Mouse (Mus musculus) embryonic facial prominence, embryonic 10.5 days (tissue): ENCODE measurements around the gene Ephx4. TPM values are rescaled to one million over a fixed set of nuclear protein-coding genes. Genes with fewer than 3 reads are reported as not detected.

Experiments used
- DNase-seq: peaks from one replicate; pipeline ENCODE4 v3.0.0-alpha.2; 2017; ENCODE audit warnings: low spot score
- H3K27ac ChIP-seq: fragments of 300-500 bp; sonication (generic); replicated peaks from 2 replicates; pipeline ENCODE4 v1.5.1; 2016; ENCODE audit warnings: mild to moderate bottlenecking
- H3K27me3 ChIP-seq: fragments of 300-500 bp; sonication (generic); replicated peaks from 2 replicates; pipeline ENCODE4 v1.6.1; 2016; ENCODE audit warnings: low read depth, mild to moderate bottlenecking; ENCODE audit not compliant: poor library complexity, severe bottlenecking
- H3K36me3 ChIP-seq: fragments of 300-500 bp; sonication (generic); replicated peaks from 2 replicates; pipeline ENCODE4 v1.6.1; 2016; ENCODE audit warnings: mild to moderate bottlenecking, moderate library complexity
- H3K4me1 ChIP-seq: fragments of 300-500 bp; sonication (generic); 2 replicates; pipeline ENCODE4 v1.6.1; 2016
- H3K4me3 ChIP-seq: fragments of 300-500 bp; sonication (generic); 2 replicates; pipeline ENCODE4 v1.5.1; 2016; ENCODE audit warnings: mild to moderate bottlenecking, moderate library complexity
- H3K9me3 ChIP-seq: fragments of 300-500 bp; sonication (generic); 2 replicates; pipeline ENCODE4 v1.6.1; 2016; ENCODE audit warnings: mild to moderate bottlenecking
- WGBS: fragments of 180-500 bp; shearing (Covaris S2); methylation state at CpG from one replicate; pipeline ENCODE4 v1.1.7; 2016; 5-methylcytosine and 5-hydroxymethylcytosine counted together
- polyA plus RNA-seq: library from polyadenylated mRNA; unstranded; fragments of >200 nt; fragmentation: Nextera tagmentation; extraction: Ambion mirVana; gene quantifications from 2 replicates; pipeline ENCODE4 v1.2.1, GENCODE M21; 2016

Ephx4 gene
- polyA plus RNA-seq, 1 experiment from 2014 or later = 0.76 TPM

DNA sequence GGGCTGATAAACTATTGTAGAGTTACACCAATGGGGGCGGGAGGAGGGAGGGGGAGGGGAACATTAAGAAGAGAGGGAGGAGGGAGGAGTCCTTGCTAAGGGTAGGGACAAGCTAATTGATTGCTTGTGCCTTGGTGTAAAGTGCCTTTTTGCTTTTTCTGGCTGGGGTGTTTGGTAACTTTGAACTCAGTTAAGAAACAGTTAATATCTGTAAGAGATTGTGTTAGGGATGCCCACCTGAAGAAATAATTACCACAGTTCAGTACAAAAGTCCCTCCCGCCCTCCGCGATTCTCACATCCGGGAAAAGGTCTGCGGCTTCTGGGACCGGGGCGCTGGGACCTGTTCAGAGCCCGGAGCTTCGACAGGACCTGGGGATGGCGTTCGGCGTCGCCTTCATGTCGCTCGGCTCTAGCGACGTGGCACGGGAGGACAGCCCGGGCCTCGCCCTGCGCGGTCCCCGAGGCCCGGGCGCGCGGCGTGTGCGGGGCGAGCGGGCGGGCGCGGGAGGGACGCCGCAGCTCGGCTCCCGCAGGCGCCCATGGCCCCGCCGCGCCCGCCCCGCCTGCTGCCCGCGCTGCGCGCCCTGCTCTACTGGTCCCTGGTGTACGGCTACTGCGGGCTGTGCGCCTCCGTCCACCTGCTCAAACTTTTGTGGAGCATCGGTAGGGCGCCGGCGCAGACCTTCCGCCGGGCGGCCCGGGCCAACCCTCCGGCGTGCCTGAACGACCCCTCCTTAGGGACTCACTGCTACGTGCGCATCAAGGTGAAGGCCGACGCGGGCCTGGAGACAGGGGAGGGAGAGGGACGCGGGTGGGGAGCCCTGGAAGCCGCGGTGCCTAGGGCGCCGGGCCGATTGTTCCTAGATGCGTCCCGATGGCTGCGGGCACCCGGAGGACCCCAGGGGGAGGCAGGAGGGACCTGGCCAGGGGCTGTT lies 743 bp downstream of the Ephx4 start:
- peaks cover 17% of the 10 kb centered on the region for H3K4me1 ChIP-seq
- H3K4me3 ChIP-seq = peak overlapping the region; percentile 76
- peak; percentile 61 for DNase-seq
- H3K27me3 ChIP-seq = peaks cover 39% of the 10 kb centered on the region
- no peaks in the 10 kb centered on the region for H3K36me3 ChIP-seq
- H3K27ac ChIP-seq = peak overlapping the region; percentile 70
- no peaks in the 10 kb centered on the region for H3K9me3 ChIP-seq
- under 1% methylated on average over 80 of the region's 80 CpGs for WGBS

GRCm38 (mm10) chr5:107403947-107404684 lies 1.6 kb downstream of the Ephx4 start:
- Histone ChIP-seq H3K4me3 (peak overlapping the region; percentile 76), H3K9me3 (no peaks in the 10 kb centered on the region), H3K27me3 (peaks cover 39% of the 10 kb centered on the region), H3K4me1 (peaks cover 17% of the 10 kb centered on the region), H3K36me3 (no peaks in the 10 kb centered on the region), H3K27ac (no peak overlapping the region)
- WGBS = 35% methylated on average over 12 of the region's 12 CpGs
- no peak for DNase-seq

DNA sequence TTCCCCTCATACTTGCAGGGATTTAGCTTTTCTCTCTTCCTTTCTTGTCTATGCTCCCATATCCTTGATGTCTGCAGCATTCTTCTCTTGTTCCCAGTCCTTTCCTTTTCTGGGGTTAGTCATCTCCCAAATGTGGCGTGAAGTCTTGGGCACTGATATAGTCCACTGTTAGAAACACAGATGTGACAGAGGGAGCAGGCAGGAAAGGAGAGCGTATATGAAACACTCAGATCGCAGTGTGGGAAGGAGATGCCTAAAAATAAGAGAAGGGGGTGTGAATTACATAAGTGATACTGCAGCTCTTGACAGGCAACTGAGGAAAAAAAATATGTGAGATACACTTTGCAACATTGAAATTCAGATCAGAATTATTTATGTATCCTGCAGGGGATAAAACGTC lies 2.8 kb downstream of the Ephx4 start:
- Histone ChIP-seq H3K4me1 (peaks cover 18% of the 10 kb centered on the region), H3K4me3 (no peak overlapping the region), H3K9me3 (no peaks in the 10 kb centered on the region), H3K27me3 (peaks cover 39% of the 10 kb centered on the region), H3K36me3 (no peaks in the 10 kb centered on the region), H3K27ac (no peak overlapping the region)
- no peak for DNase-seq
- WGBS = 87% methylated on average over 4 of the region's 4 CpGs

DNA sequence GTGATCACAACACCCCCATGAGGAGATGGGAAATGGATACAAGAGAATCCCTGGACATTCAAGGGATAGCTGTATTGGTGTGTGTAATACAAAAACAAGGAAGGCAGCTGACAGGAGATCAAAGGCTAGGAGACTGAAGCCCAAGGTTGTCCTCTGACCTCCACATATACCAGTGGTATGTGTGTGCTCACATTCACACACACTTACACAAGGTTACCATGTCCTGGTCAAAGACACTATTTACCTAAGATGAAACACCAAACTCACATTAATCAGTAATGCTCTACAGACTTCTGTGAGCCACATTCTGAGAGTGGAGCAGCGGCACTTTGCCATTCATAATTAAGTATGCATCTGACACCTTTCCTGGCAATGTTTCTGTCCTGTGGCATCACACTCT lies 7.8 kb downstream of the Ephx4 start:
- H3K27me3 ChIP-seq = peaks cover 4% of the 10 kb centered on the region
- H3K4me1 ChIP-seq = peaks cover 11% of the 10 kb centered on the region
- no peaks in the 10 kb centered on the region for H3K9me3 ChIP-seq
- H3K36me3 ChIP-seq = no peaks in the 10 kb centered on the region
- 89% methylated on average over 1 of the region's 1 CpGs for WGBS
- no peak overlapping the region for H3K4me3 ChIP-seq
- H3K27ac ChIP-seq = no peak overlapping the region
- no peak for DNase-seq

GRCm38 (mm10) chr5:107411326-107411725 lies 8.8 kb downstream of the Ephx4 start:
- H3K27ac ChIP-seq = no peak overlapping the region
- WGBS = 40% methylated on average over 4 of the region's 4 CpGs
- no peak overlapping the region for H3K4me3 ChIP-seq
- no peaks in the 10 kb centered on the region for H3K9me3 ChIP-seq
- no peaks in the 10 kb centered on the region for H3K36me3 ChIP-seq
- DNase-seq = no peak
- no peaks in the 10 kb centered on the region for H3K27me3 ChIP-seq
- peaks cover 11% of the 10 kb centered on the region for H3K4me1 ChIP-seq

- no peaks in the 10 kb centered on the region for H3K36me3 ChIP-seq
- WGBS = 74% methylated on average over 2 of the region's 2 CpGs
- H3K27me3 ChIP-seq = no peaks in the 10 kb centered on the region
- no peak overlapping the region for H3K4me3 ChIP-seq
- no peaks in the 10 kb centered on the region for H3K9me3 ChIP-seq
- peaks cover 11% of the 10 kb centered on the region for H3K4me1 ChIP-seq
- no peak for DNase-seq
- H3K27ac ChIP-seq = no peak overlapping the region
Measured at GRCm38 (mm10) chr5:107412285-107412684, 9.7 kb downstream of the Ephx4 start.

DNA sequence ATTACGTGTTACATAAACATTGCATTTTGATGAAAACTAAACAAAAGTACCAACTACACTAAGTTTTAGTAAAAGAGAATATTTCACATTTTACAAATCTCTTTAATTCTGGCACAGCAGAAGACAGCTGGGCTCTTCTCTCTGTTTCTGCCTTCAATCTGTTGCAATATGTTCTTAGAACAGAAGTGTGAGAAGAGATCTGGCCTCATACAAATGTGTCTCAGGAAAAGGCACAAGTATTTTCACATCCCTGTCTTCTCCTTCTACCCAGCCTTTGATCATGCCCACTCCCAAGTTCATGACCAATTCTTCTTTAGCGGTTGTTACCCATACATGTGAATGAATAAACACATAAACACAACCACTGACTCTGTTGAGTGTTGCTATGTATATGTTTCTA lies 12.6 kb downstream of the Ephx4 start:
- Histone ChIP-seq H3K27ac (no peak overlapping the region), H3K4me3 (no peak overlapping the region), H3K36me3 (no peaks in the 10 kb centered on the region), H3K27me3 (no peaks in the 10 kb centered on the region), H3K4me1 (peaks cover 11% of the 10 kb centered on the region), H3K9me3 (no peaks in the 10 kb centered on the region)
- 78% methylated on average over 2 of the region's 2 CpGs for WGBS
- no peak for DNase-seq

- Histone ChIP-seq H3K36me3 (no peaks in the 10 kb centered on the region), H3K9me3 (no peaks in the 10 kb centered on the region), H3K4me1 (no peaks in the 10 kb centered on the region), H3K27me3 (no peaks in the 10 kb centered on the region), H3K4me3 (no peak overlapping the region), H3K27ac (no peak overlapping the region)
- DNase-seq = no peak
- WGBS = 81% methylated on average over 1 of the region's 1 CpGs
Measured at GRCm38 (mm10) chr5:107421676-107422075, 19.1 kb downstream of the Ephx4 start.

- Histone ChIP-seq H3K27me3 (no peaks in the 10 kb centered on the region), H3K4me3 (no peak within 1 kb of the TSS), H3K4me1 (no peaks in the 10 kb centered on the region), H3K36me3 (no peaks in the 10 kb centered on the region), H3K9me3 (no peaks in the 10 kb centered on the region), H3K27ac (no peak within 1 kb of the TSS)
- DNase-seq = no peak
- WGBS = 80% methylated on average over 3 of the region's 3 CpGs
Measured at GRCm38 (mm10) chr5:107431249-107431648, 28.7 kb downstream of the Ephx4 start, which contains the start of gene Lpcat2b. Lpcat2b (plus strand) TSS chr5:107431549.

DNA sequence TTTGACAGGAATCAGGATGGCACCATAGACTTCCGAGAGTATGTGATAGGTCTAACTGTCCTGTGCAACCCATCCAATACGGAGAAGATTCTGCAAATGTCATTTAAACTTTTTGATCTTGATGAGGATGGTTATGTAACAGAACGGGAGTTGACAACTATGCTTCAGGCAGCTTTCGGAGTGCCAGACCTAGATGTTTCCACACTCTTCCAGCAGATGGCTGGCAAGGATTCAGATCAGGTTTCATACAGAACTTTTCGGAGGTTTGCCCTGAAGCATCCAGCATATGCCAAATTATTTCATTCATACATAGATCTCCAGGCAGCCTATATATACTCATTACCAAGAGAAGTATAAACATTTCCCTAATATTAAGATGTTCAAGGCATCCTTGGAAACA lies 31.5 kb downstream of the Ephx4 start:
- peaks cover 12% of the 10 kb centered on the region for H3K4me1 ChIP-seq
- H3K9me3 ChIP-seq = no peaks in the 10 kb centered on the region
- no peak overlapping the region for H3K27ac ChIP-seq
- no peaks in the 10 kb centered on the region for H3K27me3 ChIP-seq
- H3K36me3 ChIP-seq = no peaks in the 10 kb centered on the region
- DNase-seq = no peak
- H3K4me3 ChIP-seq = no peak overlapping the region
- 82% methylated on average over 5 of the region's 5 CpGs for WGBS

DNA sequence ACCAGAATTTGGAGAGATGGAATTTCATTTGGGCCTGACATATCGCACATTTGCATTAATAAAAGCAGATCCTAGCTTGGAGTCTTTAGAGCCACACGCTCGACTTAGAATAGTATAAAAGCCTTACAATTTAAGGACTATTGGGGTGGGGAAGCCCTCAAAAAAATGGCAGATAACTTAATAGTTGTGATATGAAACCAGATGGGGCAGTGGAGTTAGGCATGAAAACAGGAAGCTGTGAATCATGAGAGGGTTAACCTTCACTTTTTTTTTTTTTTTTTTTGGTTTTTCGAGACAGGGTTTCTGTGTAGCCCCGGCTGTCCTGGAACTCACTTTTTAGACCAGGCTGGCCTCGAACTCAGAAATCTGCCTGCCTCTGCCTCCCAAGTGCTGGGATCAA lies 33.6 kb downstream of the Ephx4 start:
- no peaks in the 10 kb centered on the region for H3K36me3 ChIP-seq
- no peak for DNase-seq
- no peak overlapping the region for H3K4me3 ChIP-seq
- peaks cover 12% of the 10 kb centered on the region for H3K4me1 ChIP-seq
- no peaks in the 10 kb centered on the region for H3K9me3 ChIP-seq
- WGBS = 85% methylated on average over 6 of the region's 6 CpGs
- no peaks in the 10 kb centered on the region for H3K27me3 ChIP-seq
- no peak overlapping the region for H3K27ac ChIP-seq

DNA sequence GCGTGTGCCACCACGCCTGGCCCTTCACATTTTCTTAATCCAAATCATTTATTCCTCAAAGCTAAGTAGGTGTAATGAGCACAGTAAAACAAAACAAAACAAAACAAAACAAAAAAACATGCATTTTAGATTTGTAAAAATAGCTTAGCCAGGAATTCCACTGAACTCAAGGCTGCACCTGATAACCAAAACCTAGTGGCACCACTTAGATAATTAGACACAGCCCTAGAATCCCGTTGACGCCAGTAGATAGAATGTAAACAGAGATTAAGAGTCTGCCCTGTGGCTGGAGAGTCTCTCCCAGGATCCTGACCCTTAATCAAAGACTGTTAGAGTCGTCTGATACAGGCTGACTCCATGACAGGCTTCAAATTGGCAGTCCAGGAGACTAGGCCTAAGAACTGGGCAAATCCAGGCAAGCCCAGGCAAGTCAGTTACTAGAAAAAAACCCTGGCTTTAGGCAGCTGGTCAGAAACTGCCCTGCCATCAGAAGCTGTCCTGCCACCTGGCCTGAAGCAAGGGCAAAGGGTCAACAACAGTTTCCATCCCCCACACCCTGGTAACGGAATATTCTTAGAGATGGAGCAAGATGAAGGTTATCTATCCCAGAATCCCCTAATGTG lies 34.2 kb downstream of the Ephx4 start:
- 0 out of 2 replicates have a peak overlapping the region, but pooled peaks have one; percentile 90 for H3K4me3 ChIP-seq
- 69% methylated on average over 6 of the region's 6 CpGs for WGBS

More for the DNA sequence above, 34.2 kb downstream of the Ephx4 start:
- Histone ChIP-seq H3K36me3 (no peaks in the 10 kb centered on the region), H3K27me3 (no peaks in the 10 kb centered on the region), H3K4me1 (peaks cover 12% of the 10 kb centered on the region), H3K27ac (peak overlapping the region; percentile 97), H3K9me3 (no peaks in the 10 kb centered on the region)
- no peak for DNase-seq
